16 mouse cellular contexts compared by ENCODE assay signal in genomic region chr11:75292281-75292680, GRCm38 (mm10). TPM values are rescaled to one million over a fixed set of nuclear protein-coding genes. Genes with fewer than 3 reads are reported as not detected.
A peak's percentile ranks its signal among the peaks of the same experiment; 100 is the strongest.
DNase-seq lines count a peak whose midpoint lies in the region; ATAC-seq and TF ChIP-seq lines count a peak whose summit lies in the region.
"Had no signal": no experiment of that assay in that cellular context is flagged by ENCODE, and none has a peak within 500 bp of the region (broad histone marks: within the 10 kb centered on the region; RNA-seq: fewer than 3 reads in every experiment).

No protein-coding gene starts in this region.

- H3K9ac ChIP-seq in hindbrain, embryonic 13.5 days = 0 out of 2 replicates have a peak overlapping the region, but pooled peaks have one; percentile 43
- H3K9ac ChIP-seq in hindbrain, embryonic 11.5 days (ENCODE audit: low read depth, low read length) = no peak overlapping the region
- H3K9ac ChIP-seq in ES-Bruce4 (ENCODE audit: low read depth, poor library complexity, severe bottlenecking) = peak overlapping the region; percentile 68; the same call in 1 of the 2 replicates
- no peak overlapping the region for H3K9ac ChIP-seq in midbrain, embryonic 12.5 days (replicated peaks)
- H3K9ac ChIP-seq: limb, embryonic 15.5 days; liver, postnatal 0 days had no signal

- no peak for ATAC-seq in hindbrain, embryonic 13.5 days (ENCODE audit: low FRiP score)
- no peak for ATAC-seq in hindbrain, embryonic 11.5 days (ENCODE audit: low FRiP score)
- no peak for ATAC-seq in midbrain, embryonic 12.5 days (ENCODE audit: low FRiP score, low read depth)
- ATAC-seq in frontal cortex, adult (ENCODE audit: low TSS enrichment) = no peak
- ATAC-seq: intestine, embryonic 16.5 days; liver, postnatal 0 days; Patski had no signal

- peaks cover 41% of the 10 kb centered on the region for H3K4me1 ChIP-seq in hindbrain, embryonic 13.5 days (replicated peaks)
- no peaks in the 10 kb centered on the region for H3K4me1 ChIP-seq in hindbrain, embryonic 11.5 days (replicated peaks; ENCODE audit: control insufficient read depth, insufficient read depth, low read length)
- no peaks in the 10 kb centered on the region for H3K4me1 ChIP-seq in ES-Bruce4 (ENCODE audit: control insufficient read depth, insufficient read depth, low read length)
- H3K4me1 ChIP-seq in midbrain, embryonic 12.5 days = peaks cover 40% of the 10 kb centered on the region

- no peak for TF ChIP-seq EP300 in ES-Bruce4 (IDR thresholded peaks at IDR 0.05; ENCODE audit: insufficient read depth, low read depth, low read length)

- H3K9me3 ChIP-seq in hindbrain, embryonic 13.5 days = no peaks in the 10 kb centered on the region
- no peaks in the 10 kb centered on the region for H3K9me3 ChIP-seq in hindbrain, embryonic 11.5 days (ENCODE audit: control insufficient read depth, low read length)
- H3K9me3 ChIP-seq in ES-Bruce4 (replicated peaks; ENCODE audit: control insufficient read depth, insufficient read depth, low read length, poor library complexity, severe bottlenecking) = no peaks in the 10 kb centered on the region
- H3K9me3 ChIP-seq in midbrain, embryonic 12.5 days = no peaks in the 10 kb centered on the region
- H3K9me3 ChIP-seq: limb, embryonic 15.5 days had no signal

- H3K27ac ChIP-seq in hindbrain, embryonic 13.5 days = peak overlapping the region; percentile 76
- H3K27ac ChIP-seq in hindbrain, embryonic 11.5 days (ENCODE audit: low read depth, low read length) = no peak overlapping the region
- H3K27ac ChIP-seq in ES-Bruce4 (ENCODE audit: insufficient read depth, low read length) = no peak overlapping the region
- H3K27ac ChIP-seq in midbrain, embryonic 12.5 days (replicated peaks) = peak overlapping the region; percentile 79
- H3K27ac ChIP-seq: limb, embryonic 15.5 days had no signal

- no peak overlapping the region for H3K4me3 ChIP-seq in hindbrain, embryonic 13.5 days
- no peak overlapping the region for H3K4me3 ChIP-seq in hindbrain, embryonic 11.5 days (ENCODE audit: low read depth, low read length)
- no peak overlapping the region for H3K4me3 ChIP-seq in ES-Bruce4 (ENCODE audit: low read depth, low read length)
- H3K4me3 ChIP-seq in midbrain, embryonic 12.5 days = no peak overlapping the region
- H3K4me3 ChIP-seq: limb, embryonic 15.5 days had no signal

- no peaks in the 10 kb centered on the region for H3K36me3 ChIP-seq in hindbrain, embryonic 13.5 days
- no peaks in the 10 kb centered on the region for H3K36me3 ChIP-seq in hindbrain, embryonic 11.5 days (ENCODE audit: control insufficient read depth, insufficient read depth, low read length)
- H3K36me3 ChIP-seq in ES-Bruce4 (ENCODE audit: control insufficient read depth, insufficient read depth, low read length, poor library complexity, severe bottlenecking) = no peaks in the 10 kb centered on the region
- H3K36me3 ChIP-seq in midbrain, embryonic 12.5 days = no peaks in the 10 kb centered on the region
- H3K36me3 ChIP-seq: limb, embryonic 15.5 days had no signal

- H3K27me3 ChIP-seq in hindbrain, embryonic 13.5 days = peaks cover 10% of the 10 kb centered on the region; the same call in 1 of the 2 replicates
- H3K27me3 ChIP-seq in hindbrain, embryonic 11.5 days (ENCODE audit: control insufficient read depth, insufficient read depth, low read length) = 0 out of 2 replicates have a peak, but pooled peaks cover 5% of the 10 kb centered on the region
- no peaks in the 10 kb centered on the region for H3K27me3 ChIP-seq in ES-Bruce4 (ENCODE audit: control insufficient read depth, insufficient read depth, low read length, poor library complexity, severe bottlenecking)
- H3K27me3 ChIP-seq in midbrain, embryonic 12.5 days = peaks cover 14% of the 10 kb centered on the region
- H3K27me3 ChIP-seq: Patski had no signal

- TF ChIP-seq CTCF in ES-Bruce4 (IDR thresholded peaks at IDR 0.05; ENCODE audit: low read depth, low read length) = no peak

- no peak for DNase-seq in hindbrain, embryonic 11.5 days (ENCODE audit: low spot score)
- peak; percentile 51 for DNase-seq in R1 (ENCODE audit: low read depth, low spot score)
- no peak for DNase-seq in cerebellum, adult 8-10 months
- no peak for DNase-seq in embryo, embryonic 10 days (ENCODE audit: low spot score)
- DNase-seq: cerebellum, adult 11 months; heart, postnatal 10 days; liver, postnatal 0 days; lung, postnatal 36 days; thymus, postnatal 4 days had no signal

- H3K4me2 ChIP-seq in hindbrain, embryonic 13.5 days = 0 out of 2 replicates have a peak overlapping the region, but pooled peaks have one; percentile 11
- no peak overlapping the region for H3K4me2 ChIP-seq in hindbrain, embryonic 11.5 days (replicated peaks; ENCODE audit: low read depth, low read length)
- H3K4me2 ChIP-seq in midbrain, embryonic 12.5 days (replicated peaks) = peak overlapping the region; percentile 37
- H3K4me2 ChIP-seq: limb, embryonic 15.5 days had no signal

- WGBS in hindbrain, embryonic 13.5 days = 61% methylated on average over 7 of the region's 7 CpGs
- WGBS in hindbrain, embryonic 11.5 days = 90% methylated on average over 7 of the region's 7 CpGs
- 80% methylated on average over 7 of the region's 7 CpGs for WGBS in midbrain, embryonic 12.5 days

- TF ChIP-seq POLR2A in ES-Bruce4 (IDR thresholded peaks at IDR 0.05; ENCODE audit: insufficient read depth, low read length) = no peak

RNA-seq across cellular contexts. Expression of gene Rpa1, which starts 55.8 kb away (rescaled TPM):
- polyA plus RNA-seq in hindbrain, embryonic 13.5 days (2015; fragmentation: Nextera tagmentation; extraction: Ambion mirVana) = 58.8 and 63.6 TPM in 2 replicates
- polyA plus RNA-seq in hindbrain, embryonic 11.5 days (2014; fragmentation: Nextera tagmentation; extraction: Ambion mirVana) = 100 and 105 TPM in 2 replicates
- polyA plus RNA-seq in ES-Bruce4 (2011; ENCODE audit: insufficient read depth, insufficient read length, low read depth, missing spikeins) = 127 and 155 TPM in 2 replicates
- polyA plus RNA-seq in midbrain, embryonic 12.5 days (2016; fragmentation: Nextera tagmentation; extraction: Ambion mirVana) = 107 and 110 TPM in 2 replicates

RNA-seq across cellular contexts. Expression of gene Smyd4, which starts 56.0 kb away (rescaled TPM):
- 16.9 and 17.6 TPM in 2 replicates for polyA plus RNA-seq in hindbrain, embryonic 13.5 days (2015; fragmentation: Nextera tagmentation; extraction: Ambion mirVana)
- 11.7 and 13.9 TPM in 2 replicates for polyA plus RNA-seq in hindbrain, embryonic 11.5 days (2014; fragmentation: Nextera tagmentation; extraction: Ambion mirVana)
- polyA plus RNA-seq in ES-Bruce4 (2011; ENCODE audit: insufficient read depth, insufficient read length, low read depth, missing spikeins) = 9.1 and 11.2 TPM in 2 replicates
- 16.3 and 16.6 TPM in 2 replicates for polyA plus RNA-seq in midbrain, embryonic 12.5 days (2016; fragmentation: Nextera tagmentation; extraction: Ambion mirVana)

Comparison
In these comparisons a context has a peak if more than half of its experiments do, and no peak if none do; other contexts are left out.
1. H3K27ac ChIP-seq: peak in hindbrain, embryonic 13.5 days (single experiment) and midbrain, embryonic 12.5 days (single experiment); none in hindbrain, embryonic 11.5 days (single experiment) and ES-Bruce4 (single experiment).
2. H3K9ac ChIP-seq: peak in hindbrain, embryonic 13.5 days (single experiment) and ES-Bruce4 (single experiment); none in hindbrain, embryonic 11.5 days (single experiment) and midbrain, embryonic 12.5 days (single experiment).